Mouse (Mus musculus) left cerebral cortex, postnatal 14 days (tissue): ENCODE measurements around the gene Tubal3. TPM values are rescaled to one million over a fixed set of nuclear protein-coding genes. Genes with fewer than 3 reads are reported as not detected.
"Not testable (repeated sequence)": the region's sequence is repeated elsewhere in the genome, so short reads cannot be mapped to it uniquely, and the experiment has no call there.

Experiments
- DNase-seq, 2 experiments: peaks; one replicate each; pipeline ENCODE4 v3.0.0; 2021 to 2022; ENCODE audit warnings: low spot score in 2 of 2, mixed read lengths in 1 of 2
- intact Hi-C: fragments of 180-260 bp; cut with DNase I; formaldehyde crosslinking; loops from one replicate; pipeline ENCODE4 v1.15.1; 2025
- long read RNA-seq, 2 experiments: library from polyadenylated mRNA; stranded (forward); transcript quantifications; one replicate each; pipeline ENCODE4 v2.0.0; 2021
- total RNA-seq, 2 experiments: library from RNA; stranded (reverse); gene quantifications; 2 replicates each; pipeline ENCODE4 v1.2.3; 2021

The Tubal3 gene
- total RNA-seq, result not detected
- long read RNA-seq, experiment 1, result 0 reads
- long read RNA-seq, experiment 2, result 0 reads

GRCm38 (mm10) chr13:3917571-3918311, at the start of gene Tubal3, which contains the start of gene Net1:
Gene Tubal3 (plus strand): TSS chr13:3918274.
Gene Net1 (minus strand): TSS chr13:3918220.
- intact Hi-C loops, result no loop called here
- DNase-seq, result peak; percentile 92 to 93

GRCm38 (mm10) chr13:3869901-3870300, 48.2 kb upstream of the Tubal3 start:
- intact Hi-C loops, result no loop called here
- DNase-seq, result no peak

- DNase-seq, result no peak
- intact Hi-C loops, result no loop called here
These were observed 45.2 kb upstream of the Tubal3 start for GRCm38 (mm10) chr13:3872832-3873231.

DNA sequence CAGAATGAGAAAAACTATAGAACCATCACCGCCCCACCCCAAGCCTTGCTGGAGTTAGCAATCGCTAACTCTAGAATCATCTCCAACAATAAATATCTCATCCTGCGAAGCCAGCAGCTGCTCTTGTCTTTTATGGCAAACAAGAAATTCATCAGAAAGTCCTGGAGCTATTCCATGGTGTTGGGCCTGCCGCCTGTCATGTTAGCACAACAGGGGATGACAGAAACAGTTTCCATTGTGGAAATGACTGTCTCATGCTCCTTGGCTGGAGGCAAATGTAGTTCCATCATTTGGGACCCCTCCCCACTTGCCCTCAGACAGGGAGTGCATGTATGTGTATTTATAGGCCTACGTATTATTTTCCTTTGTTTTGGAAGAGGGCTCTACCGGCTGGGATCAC, 41.6 kb upstream of the Tubal3 start:
- DNase-seq, result peak in 1 of 2 experiments; percentile 25
- intact Hi-C loops, result no loop called here

GRCm38 (mm10) chr13:3877185-3877584, 40.9 kb upstream of the Tubal3 start:
- no peak for DNase-seq
- intact Hi-C loops, result no loop called here

DNA sequence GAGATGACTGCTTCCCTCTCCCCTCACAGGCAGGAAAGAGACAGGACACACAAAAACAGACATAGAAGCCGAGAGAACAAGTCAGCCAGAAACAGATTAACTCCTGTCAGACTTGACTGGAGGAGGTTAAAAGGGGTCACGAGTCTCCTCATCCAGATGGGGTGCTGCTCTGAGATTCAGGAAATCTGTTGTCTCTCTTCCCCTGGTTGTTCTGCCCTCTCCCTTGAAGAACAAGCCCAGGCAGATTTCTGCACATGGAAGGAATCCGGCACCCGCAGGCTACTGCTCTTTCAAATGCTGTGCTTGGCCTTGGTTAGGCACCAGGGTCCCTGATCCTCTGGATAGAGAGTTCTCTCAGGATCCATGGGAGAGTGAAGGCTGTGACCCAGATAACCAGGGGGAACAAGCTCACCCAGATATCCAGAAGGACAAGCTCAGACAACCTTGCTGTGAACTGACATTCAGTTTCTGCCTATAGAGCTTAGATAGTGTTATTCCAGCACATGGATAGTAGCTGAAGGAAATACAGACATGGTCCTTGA, 40.3 kb upstream of the Tubal3 start:
- intact Hi-C loops, result no loop called here
- no peak for DNase-seq

DNA sequence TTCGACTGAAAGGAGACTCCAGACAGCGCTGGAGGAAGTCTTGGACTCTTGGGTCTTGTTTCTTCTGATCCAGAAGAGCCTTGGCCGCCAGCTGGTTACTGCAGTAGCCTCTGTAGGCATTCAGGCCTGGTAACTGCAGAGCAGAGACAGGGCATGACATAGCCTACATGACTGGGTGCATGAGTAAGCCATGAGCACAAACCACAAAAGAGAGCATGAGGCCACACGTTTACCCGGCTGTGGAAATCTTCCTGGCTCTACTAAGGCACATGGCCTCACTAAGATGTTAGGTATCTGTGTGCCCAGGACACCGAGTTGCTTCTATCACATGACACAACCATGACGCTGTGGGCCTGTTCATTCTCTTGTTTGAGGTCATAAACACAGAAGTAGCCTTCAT, 31.4 kb upstream of the Tubal3 start:
- DNase-seq, result no peak
- intact Hi-C loops, result no loop called here

DNA sequence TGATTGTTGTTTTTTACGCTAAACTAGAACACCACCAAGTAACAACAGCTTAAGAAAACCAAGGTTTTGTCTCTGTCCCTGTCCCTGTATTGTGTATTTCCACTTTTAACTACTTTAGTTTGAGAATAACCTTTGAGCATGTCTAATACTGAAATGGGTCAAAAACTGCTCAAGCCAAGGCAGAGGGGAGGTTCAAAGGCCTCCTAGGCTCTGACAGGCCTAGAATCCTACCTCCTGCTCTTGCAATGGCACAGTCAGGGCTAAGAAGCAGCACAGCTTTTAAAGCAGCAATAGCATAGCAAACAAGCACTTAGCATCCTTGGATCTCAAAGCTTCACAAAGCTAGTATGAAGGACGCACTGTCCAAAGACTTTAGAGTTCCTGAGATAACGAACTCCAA, 29.0 kb upstream of the Tubal3 start:
- DNase-seq, result no peak
- intact Hi-C loops, result no loop called here

DNA sequence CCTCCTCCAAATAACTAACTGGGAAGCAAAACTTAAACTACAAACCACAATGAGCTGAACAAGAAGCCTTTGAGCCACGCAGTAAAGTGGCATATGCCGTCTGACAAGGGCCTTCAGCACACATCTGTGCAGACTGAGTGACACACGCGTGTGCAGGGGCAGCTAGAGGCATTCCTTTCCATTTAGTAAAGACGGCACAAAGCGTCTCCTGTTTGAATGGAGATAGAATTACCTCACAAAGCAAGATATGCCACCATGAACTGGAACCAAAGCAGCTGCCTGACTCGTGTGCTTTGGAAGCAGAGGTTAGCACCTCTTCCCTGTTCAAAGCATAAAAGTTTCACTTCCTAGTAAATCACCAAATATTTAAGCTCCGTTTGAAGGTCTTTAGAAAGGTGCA, 28.0 kb upstream of the Tubal3 start:
- no peak for DNase-seq
- intact Hi-C loops, result no loop called here

GRCm38 (mm10) chr13:3891479-3892087, 26.5 kb upstream of the Tubal3 start:
- no peak for DNase-seq
- intact Hi-C loops, result no loop called here

GRCm38 (mm10) chr13:3892601-3893000, 25.5 kb upstream of the Tubal3 start:
- no peak for DNase-seq
- intact Hi-C loops, result no loop called here

GRCm38 (mm10) chr13:3893126-3893734, 24.8 kb upstream of the Tubal3 start:
- intact Hi-C loops, result no loop called here
- peak; percentile 76 to 88 for DNase-seq

- intact Hi-C loops, result no loop called here
- DNase-seq, result no peak
These were observed 23.5 kb upstream of the Tubal3 start for GRCm38 (mm10) chr13:3894549-3894948.

- intact Hi-C loops, result no loop called here
- no peak for DNase-seq
These were observed 22.6 kb upstream of the Tubal3 start for GRCm38 (mm10) chr13:3895397-3895980.

DNA sequence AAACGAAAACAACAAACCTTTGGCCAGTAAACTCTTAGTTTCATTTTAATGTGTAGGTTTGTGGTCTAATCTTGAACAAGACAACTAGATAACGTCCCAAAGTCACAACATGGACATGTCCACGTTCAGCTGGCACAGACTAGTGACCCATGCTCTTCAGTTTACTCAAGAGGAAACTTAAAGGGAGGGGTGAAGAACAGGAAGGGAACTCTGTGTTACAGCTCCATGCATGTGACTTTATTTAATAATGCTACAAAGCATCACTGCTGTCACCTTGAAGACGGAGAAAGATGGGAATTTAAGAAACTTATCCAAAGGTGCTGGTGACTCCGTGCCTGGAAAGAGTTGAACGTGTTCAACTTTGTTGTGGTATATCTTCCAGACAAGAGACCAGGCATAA, 22.0 kb upstream of the Tubal3 start:
- DNase-seq, result no peak
- intact Hi-C loops, result no loop called here

DNA sequence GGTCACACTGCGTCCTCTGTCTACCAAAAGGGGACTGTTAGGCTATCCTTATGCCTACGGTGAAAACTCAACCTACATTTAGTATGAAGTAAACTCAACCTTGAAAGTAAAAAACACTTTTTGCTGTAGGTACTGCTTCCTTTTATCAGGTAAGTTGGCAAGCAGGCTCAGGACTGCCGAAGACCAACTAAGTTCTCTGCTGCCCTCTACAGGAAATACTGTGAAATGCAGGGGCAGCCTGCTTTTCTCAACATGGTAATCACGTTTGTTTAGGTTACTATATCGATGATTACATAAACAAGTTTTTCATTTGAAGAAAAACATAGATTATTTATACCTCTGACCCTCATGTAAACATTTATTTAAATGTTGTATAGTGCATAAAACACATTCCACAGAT, 21.2 kb upstream of the Tubal3 start:
- DNase-seq, result peak; percentile 81 to 88
- intact Hi-C loops, result loop anchor here (1.0 kb wide), 1 partner anchor 232 kb away; no protein-coding TSS in a partner anchor

DNA sequence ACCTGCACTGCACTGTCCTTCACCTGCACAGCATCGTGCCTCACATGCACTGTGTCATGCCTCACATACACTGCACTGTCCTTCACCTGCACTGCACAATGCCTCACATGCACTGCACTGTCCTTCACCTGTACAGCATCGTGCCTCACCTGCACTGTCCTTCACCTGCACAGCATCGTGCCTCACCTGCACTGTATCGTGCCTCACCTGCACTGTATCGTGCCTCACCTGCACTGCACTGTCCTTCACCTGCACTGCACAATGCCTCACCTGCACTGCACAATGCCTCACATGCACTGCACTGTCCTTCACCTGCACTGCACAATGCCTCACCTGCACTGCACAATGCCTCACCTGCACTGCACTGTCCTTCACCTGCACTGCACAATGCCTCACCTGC, 19.9 kb upstream of the Tubal3 start:
- intact Hi-C loops, DNase-seq: not testable (repeated sequence)

DNA sequence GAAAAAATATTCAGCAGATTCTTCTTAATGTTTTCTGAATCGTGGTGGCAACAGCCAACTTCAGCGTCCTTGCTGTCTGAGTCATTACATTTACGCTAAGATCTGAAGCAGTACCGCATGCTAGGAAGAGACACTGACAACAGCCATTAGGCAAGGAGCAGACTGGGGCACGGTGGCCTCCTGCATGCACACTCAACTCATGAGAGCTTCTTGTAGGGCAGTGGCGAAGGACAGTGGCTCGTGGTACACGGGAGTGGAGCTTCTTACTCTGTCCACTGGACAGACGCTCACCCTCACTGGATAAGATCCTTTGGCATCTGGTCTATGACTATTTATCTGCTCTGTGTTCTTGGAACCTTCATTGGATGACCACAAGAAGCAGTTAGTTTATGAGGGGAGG, 18.8 kb upstream of the Tubal3 start:
- intact Hi-C loops, result no loop called here

GRCm38 (mm10) chr13:3907151-3907696, 10.8 kb upstream of the Tubal3 start:
- DNase-seq, result no peak
- intact Hi-C loops, result no loop called here

More for the DNA sequence above, 18.8 kb upstream of the Tubal3 start:
- no peak for DNase-seq

DNA sequence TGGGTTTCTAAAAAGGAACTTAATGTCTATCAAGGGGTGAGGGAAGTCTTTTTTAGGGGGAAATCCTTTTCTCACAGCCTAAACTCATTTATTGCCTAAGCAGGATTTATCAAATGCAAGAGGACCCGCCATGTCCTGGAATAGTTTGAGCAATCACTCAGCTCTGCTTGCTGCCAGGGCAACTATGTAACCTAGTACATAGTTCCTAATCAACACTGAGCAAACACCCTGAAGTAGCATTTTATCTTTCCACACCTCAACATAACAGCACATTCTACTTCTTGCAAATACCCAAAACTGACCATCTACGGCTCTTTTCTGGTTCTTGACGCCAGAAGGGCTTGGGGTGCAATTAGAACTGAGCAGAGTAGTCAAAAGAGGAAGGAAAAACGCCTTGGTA, 9.8 kb upstream of the Tubal3 start:
- intact Hi-C loops, result no loop called here

More for the DNA sequence above, 9.8 kb upstream of the Tubal3 start:
- no peak for DNase-seq
